Mouse (Mus musculus): ENCODE measurements at regions not wholly inside any gene's neighbourhood (a gene's known extent, or its start where the extent isn't known, plus 50 kb on each side); places are given as distances from the start of the nearest gene placed in this dataset.
"Not testable (repeated sequence)": the region's sequence is repeated elsewhere in the genome, so short reads cannot be mapped to it uniquely, and the experiment has no call there.

DNA sequence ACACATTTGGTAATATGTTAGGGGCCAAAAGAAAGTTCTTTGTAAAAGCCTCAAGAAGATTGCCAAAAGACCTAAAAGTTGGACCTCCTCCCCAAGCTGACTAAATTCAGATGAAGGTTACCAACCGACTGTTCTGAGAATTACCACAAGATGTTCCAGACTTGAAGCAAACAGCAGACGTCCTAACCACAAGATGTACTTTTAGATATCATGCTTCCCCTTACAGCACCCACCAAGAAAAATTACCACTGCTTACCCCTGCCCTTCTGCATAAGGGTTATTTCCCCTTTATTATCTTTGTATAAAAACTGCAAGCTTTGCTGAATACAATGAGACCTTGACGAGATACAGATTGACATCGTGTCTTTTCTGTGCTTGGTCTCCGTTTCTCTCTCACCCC is 121.6 kb upstream of the Cst10 start:
- no peak for DNase-seq

DNA sequence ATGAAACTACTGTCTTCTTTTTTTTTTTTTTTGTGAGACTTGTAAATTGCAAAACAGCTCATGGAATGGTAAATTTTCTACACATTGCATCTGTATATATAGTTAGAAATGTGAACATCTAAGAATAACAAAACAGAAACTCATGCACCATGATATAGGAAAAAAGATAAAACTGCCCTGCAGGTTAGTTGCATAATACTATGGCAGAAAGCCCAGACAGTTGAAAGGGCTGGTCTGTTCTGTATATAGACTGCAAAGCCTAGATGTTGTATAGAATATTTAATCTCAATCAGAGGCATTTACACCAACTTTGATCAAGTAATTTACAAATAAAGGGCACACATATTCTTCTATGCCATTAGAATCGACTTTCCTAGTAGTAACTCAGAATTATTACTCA is 120.7 kb upstream of the Cst10 start:
- DNase-seq: no peak

DNA sequence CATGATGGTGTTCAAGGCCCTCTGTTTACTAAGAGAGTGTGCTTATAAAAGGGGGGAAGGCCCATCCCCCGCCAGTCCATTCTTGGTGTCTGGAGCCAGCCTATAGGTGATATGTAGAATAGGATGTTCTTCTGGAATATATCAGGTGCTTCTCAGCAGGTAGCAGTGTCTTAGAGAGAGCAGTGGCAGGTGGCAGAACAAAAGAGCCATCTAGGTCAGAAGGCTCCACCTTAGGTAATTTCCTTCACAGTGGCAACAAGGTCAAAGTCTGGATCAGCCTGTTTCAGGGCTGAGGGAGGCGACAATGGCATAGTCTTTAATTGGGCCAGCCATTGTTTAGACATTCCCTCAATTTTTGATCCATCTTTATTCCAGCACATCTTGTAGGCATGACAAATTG is 107.9 kb upstream of the Cst10 start:
- DNase-seq: not testable (repeated sequence)

DNA sequence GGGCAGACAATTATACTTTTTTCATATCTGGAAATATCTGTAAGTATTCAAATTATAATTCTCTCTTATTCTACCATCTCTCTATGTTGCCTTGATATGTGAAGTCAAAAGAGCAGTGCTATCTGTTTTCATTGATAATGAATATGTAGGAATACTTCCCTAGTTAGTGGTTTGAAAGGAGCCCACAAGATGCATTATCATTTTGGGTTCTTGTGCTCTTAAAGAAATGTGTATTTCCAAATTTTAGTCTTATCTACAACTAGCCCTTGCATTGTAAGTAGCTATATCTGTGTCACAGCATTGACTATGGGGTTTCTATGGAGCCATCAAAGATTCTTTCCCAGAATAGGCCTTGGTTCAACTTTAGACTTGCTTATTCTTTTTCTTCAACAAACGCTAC is 99.3 kb upstream of the Cst10 start:
- DNase-seq: no peak

DNA sequence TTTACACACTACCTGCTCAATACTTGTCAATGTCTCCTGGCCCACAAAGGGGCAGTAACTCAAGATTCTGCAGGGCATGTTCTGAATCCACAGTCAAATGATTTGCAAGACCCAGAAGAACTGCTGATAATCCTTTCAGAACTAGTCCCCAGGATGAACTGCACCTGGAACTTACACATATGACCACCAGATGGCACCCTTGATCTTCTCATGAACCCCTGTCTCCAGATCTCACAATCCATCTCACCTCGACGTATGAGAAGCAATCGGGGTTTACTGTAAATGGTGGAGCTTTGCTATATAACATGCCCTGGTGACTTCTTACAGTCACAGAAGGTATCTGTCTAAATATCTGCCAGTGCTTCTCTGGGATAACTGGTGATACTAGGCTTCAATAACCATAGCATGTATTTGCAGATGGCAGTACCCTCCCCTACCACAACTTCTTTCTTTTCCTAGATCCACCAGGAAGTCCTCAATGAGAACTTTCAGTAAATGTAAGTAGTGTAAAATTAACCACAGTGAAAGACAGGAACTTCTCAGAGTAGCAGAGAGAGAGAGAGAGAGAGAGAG is 54.5 kb upstream of the Cst10 start:
- DNase-seq: peak; percentile 28

All from cerebellum, adult 8-10 months (tissue).